Mouse (Mus musculus): ENCODE results near the gene a. TPM values are rescaled to one million over a fixed set of nuclear protein-coding genes. Genes with fewer than 3 reads are reported as not detected.

Gene a
- total RNA-seq, 4 experiments from 2014 or later: not detected

DNA sequence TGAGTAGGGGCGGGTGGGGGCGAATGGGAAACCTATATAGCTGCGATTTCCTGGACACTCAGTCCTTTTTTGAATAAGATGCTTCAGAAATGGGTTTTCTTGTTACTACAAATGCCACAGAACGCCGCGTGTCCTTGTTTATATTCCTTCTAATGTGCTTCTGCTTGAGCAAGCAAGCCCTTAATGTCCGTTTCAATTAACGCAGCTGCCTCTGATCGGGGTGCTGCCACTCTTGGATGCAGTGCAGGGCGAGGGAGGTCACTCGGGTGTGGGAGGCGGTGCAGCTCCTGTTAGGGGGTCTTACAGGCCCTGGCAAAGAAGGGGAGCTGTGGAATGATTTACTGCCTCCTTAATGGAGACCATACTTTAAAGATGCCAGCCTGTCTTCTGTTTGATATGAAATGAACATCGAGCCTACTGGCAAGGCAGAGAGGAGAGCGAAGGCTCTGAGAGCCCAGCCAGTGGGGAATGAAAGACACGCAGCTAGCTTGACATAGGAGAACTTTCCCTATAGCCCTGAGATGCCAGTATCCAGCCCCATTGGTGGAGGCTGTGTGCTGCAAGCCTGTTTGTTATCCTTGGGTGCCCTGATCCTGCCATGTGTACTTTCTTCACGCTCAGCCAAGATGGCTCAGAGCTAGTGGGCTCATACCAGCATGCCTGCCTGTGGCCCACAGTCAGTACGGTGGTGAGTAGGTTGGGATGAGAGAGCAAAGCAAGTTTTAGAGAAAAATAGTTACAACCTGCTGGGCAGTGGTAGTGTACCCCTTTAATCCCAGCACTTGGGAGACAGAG lies 8.1 kb upstream of the a start:
- no peak for DNase-seq

DNA sequence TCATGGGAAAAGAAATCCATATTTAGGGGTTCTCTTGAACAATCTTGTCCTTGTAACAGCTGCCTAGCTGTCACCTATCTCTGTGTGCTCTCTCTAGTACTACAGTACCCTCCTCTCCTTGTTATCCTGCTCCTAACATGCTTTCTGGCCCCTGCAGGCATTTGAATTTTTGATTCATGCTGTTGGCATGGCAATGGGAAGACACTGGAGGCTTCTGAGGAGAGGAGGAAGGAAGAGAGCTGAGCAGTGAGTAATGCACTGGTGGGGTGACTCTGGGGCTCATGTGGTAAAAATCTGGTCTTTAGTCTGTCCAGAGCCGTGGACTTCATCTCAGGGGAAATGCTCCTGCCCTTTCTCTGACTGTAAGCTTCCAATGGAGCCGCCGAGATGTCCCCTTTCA lies 5.9 kb upstream of the a start:
- DNase-seq: no peak

DNA sequence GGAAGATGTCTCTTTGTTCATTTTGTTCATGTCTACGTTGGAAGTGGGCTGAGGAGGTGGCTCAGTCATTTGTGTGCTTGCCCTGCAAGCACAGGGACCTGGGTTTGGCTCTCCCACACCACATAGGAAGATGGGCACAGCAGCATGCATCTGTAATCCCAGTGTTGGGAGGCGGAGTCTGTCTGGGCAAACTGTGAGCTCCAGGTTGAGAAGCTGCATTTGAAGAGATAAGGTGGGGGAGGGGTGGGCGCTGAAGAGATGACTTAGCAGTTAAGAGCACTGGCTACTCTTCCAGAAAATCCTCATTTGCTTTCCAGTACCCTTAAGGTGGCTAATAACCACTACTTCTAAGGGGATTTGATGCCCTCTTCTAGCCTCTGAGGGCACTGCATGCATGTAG lies 5.0 kb upstream of the a start:
- DNase-seq: no peak

DNA sequence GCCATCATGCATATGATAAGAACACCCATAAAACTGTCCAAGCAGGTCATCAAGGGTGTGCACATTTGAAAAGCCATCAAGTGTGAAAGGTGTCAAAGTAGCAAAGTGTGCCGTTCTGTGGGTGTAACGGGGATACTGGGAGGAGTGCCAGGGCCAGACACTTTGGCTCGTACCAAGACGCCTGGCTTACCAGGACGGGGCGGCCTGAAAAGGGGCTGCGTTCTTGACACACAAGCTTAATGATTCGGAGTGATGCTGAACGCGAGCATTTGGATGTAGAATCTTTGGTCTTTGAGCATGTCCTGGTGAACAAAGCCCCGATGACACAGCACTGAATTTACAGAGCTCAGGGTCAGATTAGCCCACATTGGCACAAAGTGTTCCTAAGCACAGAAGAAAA lies 4.4 kb upstream of the a start:
- DNase-seq: no peak

DNA sequence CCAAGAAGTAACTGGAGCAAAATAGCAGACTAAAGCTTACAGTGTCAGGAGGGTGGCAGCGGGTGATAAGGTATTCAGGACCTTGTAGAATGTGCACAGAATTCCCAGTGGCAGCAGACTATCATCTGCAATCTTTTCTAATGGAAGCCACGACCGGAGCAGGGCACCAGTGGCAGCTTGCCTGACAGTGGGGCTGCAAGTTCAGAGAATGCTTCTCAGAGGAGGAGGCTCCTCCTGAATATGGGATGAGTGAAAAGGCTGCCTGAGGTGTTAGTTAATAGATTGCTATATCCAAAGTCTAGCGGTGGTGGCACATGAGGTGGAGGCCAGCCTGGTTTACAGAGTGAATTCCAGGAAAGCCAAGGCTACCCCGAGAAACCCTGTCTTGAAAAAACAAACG lies 1.8 kb upstream of the a start:
- DNase-seq: no peak

DNA sequence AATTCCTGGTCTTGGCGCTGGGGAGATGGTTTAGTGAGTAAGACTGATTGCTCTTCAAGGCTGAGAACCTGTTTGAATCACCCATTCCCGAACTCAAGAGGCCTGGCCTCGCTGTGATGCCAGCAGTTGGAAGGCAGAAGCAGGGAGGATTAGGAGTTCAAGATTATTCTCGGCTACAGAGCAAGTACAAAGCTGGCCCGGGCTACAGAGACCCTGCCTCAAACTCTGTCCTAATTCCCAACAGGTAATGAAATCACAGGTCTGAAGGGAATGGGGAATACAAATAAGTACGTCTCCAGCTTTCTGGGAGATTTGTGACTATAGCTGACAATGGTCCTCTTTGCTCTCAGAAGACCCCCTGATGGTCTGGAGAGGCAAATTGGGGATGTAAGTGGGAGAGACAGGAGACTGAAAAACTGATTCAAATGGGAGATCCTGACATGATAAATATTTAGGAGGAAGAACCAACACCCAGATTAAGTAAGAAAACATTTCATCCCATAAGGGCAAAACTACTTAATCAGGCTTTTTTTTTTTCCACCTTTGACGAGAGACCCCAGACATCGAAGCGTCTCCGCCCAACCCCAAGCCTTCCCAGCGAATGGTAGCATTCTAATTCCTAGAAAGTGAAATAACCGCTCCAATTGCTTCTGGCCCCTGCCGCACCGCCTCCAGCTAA lies 1.1 kb upstream of the a start:
- DNase-seq: peak; percentile 60

DNA sequence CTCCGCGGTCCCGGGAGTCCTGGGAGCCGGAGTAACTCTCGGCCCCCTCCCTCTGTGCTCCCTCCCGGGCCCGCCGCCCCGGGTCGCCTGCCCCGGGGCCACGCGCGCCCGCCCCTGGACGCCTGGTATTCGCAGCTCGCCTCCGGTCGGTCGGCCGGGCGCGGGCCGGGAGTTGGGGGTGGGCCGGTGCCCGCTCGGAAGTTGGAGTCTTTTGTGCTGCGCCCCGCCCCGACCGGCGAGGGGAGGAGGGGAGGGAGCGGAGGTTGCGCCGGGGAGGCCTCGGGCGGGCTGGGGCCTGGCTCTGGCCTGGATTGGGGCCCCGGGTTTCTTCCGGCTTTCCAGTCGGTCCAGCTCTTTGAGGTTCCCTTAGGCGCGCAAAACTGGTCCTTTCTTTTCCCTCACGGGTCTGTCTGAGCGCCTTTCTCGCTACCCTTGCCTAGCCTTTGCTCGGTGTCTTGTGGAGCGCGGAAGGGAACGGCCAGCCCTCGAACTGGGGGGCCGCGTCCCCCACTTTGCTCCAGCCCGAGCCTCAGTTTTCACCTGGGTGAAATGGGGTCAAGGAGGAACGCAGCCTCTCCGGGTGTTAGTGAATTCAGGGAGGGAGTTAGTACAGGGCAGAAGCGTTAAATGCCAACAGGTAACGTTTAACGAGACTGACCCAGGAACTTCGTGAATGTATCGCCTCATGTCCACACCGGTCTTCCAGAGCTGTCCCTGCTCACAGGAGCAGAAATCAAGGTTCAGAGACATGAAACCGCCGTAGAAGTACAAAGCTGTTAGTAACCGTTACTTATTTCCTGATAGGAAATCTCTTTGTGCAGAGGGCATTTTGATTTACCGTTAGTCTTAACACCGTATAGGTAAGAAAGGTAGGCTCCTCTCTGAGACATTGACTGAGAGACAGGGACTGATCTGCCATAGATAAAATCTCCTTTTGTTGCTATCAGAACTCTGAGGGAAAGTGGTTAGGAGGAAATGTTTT lies 750 bp downstream of the a start:
- DNase-seq: peak; percentile 78

DNA sequence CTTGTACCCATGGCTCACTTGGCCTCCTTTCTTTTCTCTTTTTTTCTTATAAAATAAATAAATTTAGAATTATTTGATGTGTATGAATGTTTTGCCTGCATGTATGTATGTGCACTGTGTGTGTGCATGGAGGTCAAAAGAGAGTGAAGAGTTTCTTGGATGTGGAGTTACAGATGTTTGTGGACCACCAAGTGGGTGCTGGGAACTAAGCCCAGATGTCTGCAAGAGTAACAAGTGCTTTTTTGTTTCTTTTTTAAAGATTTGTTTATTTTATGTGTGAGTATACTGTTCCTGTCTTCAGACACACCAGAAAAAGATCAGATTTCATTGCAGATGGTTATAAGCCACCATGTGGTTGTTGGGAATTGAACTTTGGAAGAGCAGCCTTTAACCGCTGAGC lies 12.2 kb downstream of the a start:
- no peak for DNase-seq

DNA sequence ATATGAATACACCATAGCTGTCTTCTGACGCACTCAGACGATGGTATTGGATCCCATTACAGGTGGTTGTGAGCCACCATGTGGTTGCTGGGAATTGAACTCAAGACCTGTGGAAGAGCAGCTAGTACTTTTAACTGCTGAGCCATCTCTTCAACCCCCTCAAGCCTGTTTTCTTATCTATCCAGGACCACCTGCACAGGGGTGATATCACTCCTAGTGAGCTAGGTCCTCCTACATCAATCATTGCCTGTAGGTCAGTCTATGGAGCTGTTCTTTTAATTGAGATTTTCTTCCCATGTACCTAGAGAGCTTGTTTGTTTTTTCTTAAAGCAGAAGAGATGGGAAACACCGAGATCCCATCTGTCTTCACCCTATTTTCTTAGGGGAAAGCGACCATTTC lies 12.6 kb downstream of the a start:
- DNase-seq: no peak

DNA sequence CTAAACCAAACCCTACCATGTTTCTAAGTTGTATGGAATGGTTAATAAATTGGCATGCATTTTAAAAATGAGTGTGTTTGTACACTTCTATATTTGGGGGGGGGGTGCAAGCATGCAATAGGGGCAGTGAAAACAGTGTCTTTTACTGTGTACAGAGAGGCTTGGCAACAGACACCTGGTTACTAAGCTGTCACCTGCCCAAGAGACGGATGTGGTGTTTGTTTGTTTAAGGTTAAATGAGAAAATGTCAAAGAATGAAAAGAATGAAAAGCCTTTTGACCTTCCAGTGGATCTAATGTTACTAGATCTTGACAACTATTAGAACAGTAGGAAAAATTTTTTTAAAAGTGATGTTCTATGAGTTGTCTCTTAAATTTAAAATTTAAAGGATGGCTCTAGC lies 16.5 kb downstream of the a start:
- DNase-seq: no peak

DNA sequence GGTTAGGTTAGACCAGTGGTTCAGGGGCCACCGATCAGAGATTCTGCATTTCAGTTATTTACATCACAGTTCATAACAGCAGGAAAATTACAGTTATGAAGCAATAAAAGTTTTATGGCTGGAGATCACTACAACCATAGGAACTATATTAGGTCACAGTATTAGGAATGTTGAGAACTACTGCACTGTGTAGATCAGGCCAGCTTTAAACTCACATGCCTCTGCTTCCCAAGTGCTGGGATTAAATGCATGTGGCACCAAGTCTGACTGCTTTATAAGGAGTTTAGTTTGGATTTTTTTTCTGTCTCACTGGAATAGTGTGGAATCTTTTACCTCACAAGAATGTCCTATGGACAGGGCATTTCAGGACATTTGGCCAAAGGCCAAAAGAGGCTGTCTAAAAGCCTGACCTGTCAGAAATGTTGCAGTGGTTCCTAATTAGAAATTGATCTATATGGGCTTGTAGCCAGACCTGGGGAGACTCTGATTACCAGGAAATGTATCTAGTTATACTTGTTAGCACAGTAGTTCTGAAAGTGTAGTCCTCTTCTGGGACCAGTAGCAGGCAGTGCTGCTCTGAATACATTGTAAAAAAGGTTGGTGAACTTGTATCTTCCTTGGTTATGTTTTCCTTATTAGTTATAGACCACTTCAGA lies 18.0 kb downstream of the a start:
- peak; percentile 30 for DNase-seq

DNA sequence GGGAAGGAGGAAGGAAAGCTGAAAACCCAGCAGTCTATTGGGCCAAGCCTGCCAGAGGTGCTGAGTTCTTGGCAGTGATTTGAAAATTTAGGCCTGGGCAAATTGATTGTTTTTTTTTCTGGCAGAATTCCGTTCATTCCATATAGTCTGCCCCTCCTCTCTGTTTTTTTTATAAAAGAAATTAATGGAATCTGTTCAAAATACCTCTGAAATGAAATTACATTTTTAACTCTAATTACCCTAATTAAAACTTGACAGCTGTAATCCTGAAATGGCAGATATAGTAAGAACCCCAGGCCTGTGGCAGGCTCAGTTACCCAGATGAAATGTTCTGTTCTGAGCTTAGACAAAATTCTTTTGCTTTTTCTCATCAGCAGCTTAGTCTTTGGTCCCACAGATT lies 19.6 kb downstream of the a start:
- DNase-seq: no peak

DNA sequence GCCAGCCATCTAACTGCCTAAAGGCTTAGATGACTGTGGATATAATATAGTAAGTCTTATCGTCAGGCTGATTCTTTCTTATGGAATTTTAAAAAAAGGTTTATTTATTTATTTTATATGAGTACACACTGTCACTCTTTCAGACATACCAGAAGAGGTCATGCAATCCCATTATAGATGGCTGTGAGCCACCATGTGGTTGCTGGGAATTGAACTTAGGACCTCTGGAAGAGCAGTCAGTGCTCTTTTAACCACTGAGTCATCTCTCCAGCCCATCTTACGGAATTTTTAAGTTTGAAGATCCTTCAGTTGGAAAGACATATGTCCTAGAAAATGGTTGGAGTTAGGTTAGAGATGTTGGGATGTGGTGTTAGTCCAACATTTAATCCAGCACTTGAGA lies 22.2 kb downstream of the a start:
- no peak for DNase-seq

DNA sequence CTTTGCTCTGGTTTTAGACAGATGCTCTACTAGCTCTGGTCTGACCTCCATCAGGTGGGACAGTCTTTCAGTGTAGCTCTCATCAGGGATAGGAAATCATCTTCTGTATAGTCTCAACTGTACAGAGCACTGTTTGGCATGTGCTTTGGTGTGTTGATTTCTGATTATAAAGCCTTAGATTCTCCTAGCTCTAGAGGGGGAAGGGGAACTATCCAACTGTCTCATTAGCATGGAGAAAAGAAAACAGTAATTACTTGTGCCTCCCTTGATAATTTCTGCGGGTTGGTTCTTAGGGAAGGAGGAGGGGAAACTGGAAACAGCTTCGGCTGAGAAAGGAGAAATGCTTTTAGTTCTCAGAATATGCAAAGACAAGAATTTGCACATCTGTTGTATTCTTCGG lies 25.9 kb downstream of the a start:
- DNase-seq: no peak

DNA sequence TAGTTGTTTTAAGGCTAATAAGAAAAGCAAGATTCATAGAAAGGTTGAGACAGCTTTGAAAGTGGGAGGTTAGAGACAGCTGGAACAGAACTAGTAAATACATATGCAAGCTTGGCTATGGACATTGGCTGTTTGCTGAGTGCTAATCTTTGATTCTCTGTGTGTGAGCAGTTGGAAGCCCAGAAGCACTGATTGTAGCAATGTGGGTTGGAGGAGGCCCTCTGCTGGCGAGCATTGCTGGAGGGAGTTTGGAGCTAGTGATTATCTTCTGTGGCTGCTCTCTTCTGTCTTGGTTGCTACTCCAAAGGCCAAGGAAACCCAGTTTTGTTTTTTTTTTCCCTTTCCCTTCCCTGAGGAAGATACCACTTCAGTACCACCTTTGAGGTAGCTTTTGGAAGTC lies 26.6 kb downstream of the a start:
- peak; percentile 31 for DNase-seq

DNA sequence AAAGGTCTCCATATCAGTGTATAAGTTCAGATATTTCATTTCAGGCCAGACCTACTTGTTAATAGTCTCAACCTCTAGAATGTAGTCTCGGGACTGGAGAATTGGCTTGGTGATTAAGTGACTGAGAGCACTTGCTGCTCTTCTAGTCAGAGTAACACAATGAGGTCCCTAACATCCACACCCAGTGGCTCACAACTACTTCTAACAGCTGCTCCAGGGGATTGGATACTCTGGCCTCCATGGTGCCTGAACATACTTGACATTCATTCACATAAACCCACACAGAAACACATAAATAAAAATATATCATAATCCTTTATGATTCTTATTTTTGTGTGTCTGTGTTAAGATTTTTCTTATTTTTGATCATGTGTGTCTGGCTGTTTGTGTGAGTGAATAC lies 27.4 kb downstream of the a start:
- no peak for DNase-seq

DNA sequence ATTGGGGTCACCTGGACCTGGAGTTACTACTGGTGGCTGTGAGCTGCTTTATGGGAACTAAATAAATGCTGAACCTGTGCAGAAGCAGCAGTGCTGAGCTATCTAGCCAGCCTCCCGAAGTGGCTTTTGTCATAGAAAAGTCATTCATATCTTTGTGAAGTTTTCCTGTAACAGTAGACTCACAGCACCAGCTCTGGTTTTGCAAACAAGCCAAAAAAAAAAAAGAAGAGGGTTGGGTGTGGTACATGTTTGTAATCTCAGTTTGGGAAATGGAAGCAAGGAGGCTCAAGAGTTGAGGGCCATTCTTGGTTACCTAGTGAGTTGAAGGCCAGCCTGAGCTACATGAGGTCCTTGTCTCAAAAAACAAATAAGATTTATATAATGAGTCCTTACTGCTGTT lies 29.1 kb downstream of the a start:
- DNase-seq: no peak

DNA sequence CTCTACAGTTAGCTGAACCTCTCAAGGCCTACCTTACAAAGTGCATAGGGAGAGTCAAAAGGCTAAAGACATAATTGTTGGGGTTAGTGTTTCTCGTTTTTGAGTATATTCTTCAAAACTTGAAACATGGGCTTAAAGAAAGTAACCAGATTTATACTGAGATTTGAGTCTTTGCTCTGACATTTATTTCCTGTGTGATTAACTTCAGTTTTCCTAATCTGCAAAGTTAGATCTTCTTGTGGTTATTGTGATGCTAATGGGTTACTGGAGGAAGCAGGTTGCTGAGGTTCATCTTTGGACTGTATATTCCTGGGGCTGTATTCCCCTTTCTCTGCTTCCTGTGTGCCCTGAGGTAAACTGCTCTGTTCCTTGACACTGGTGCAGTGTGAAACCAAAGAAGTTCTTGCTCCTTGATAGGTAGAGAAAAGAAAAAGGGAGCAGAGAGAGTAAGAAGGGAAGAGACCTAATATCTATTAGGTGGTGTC lies 34.9 kb downstream of the a start:
- DNase-seq: no peak

DNA sequence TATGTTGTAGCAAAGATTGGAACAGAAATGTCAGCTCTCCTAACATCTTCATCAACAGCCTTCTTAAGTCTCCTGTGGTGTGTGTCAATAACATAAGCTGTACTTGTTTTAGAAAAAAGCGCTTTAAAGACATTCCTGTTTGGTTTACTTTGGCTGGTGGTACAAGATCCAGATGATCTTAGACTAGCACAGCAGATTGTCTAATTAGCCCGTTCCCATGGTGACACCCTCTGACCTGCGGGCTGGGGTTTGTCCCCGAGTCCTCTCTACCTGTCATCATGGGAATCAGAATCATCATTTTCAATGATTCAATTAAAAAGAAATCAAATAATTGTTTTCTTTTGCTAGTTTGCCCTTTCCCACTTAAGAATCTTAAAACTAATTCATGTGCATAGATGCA lies 36.3 kb downstream of the a start:
- DNase-seq: no peak

DNA sequence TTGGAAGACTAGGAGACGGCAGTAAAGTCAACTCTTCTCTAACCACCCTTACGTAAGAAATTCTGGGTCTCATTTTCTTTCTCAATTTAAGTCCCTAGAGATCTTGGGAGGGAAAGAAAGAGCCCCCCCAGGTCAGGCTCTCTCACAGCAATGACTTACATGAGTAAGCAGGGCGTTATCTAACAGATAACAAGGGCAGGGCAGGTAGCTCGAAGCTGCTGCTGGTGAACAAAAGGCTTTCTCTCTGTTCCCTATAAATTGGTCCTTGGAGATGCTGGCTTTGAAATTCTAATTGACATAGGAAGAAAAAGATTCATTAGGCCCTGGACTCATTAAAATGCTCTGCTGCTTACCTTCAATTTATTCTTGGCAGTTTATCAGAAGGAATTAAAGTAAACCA lies 41.3 kb downstream of the a start:
- no peak for DNase-seq

DNA sequence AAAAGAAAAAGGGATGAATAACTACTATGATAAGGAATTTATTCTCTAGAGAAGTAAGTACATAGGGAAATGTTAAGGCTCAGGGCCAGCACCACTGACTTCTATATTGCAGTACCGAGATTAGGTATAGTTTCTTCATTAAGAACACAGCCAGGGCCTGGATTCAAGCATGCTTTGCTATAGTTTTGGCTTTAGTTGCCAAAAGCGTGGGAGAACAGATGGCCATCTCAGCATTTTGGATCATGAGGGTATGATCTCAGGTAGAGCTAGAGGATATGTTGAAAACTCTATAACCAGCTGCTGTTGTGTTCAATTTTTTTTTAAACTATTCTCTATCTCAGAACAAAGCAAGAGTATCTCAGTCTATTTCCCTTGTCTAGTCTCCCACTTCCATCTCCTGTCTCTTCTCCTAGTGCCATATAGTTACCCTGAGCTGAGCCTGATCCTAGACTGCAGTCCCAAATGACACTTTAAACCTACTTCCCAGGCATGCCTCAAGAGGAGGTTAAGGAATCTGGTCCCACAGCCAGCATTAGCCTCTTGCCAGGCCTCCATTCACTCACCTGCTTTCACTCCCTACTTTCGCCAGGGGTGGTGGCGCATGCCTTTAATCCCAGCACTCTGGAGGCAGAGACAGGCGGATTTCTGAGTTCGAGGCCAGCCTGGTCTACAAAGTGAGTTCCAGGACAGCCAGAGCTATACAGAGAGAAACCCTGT lies 43.1 kb downstream of the a start:
- no peak for DNase-seq

DNA sequence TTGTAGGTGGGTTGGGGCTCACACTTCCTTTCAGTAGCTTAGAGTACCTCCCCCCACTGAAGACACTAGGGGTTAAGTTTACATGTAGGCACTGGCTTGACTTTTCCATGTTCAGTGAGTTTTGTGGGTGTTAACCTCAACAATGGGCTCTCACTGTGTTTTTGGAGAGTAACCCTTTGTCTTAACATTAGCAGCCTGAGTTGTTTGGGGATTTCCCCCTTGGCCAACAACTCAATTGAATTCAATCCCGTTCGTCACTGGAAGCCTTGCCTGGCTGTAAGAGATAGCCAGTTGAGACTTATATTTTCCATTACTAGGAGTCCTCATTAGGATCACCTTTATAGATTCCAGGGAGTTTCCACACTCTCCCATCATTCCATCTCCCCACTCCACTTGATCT lies 45.3 kb downstream of the a start:
- DNase-seq: no peak

All from adrenal gland, adult 8-10 months (tissue).